Mouse (Mus musculus): Measurements from ENCODE around the gene Il17rb.

The Il17rb gene

GRCm38 (mm10) chr14:30008733-30009575 is at the start of gene Il17rb, which contains the start of gene Chdh:
Gene Il17rb, minus strand, starts transcription at chr14:30008896.
Gene Chdh, plus strand, starts transcription at chr14:30009023.
- ChIA-PET POLR2A (interaction anchor here in 3 of 4 experiments (0.9 to 2.5 kb wide), 6 partner anchors 10 to 100 kb away, joined by 3 to 7 read pairs (median 4); partner anchors contain the start of gene Actr8 (in 1 of the 3)), CTCF (interaction anchor here (0.5 to 1.2 kb wide), 6 partner anchors 28 to 197 kb away, joined by 3 to 15 read pairs (median 5); no protein-coding TSS in a partner anchor)

- ChIA-PET POLR2A (no interaction called here), CTCF (interaction anchor here in 1 of 4 experiments (0.5 kb wide), 1 partner anchor 308 kb away, joined by 9 read pairs; no protein-coding TSS in a partner anchor)
These were observed 47.5 kb upstream of the Il17rb start for GRCm38 (mm10) chr14:30056031-30056766.

GRCm38 (mm10) chr14:30054922-30055321 is 46.2 kb upstream of the Il17rb start:
- POLR2A ChIA-PET: no interaction called here
- CTCF ChIA-PET: interaction anchor here in 1 of 4 experiments (0.7 kb wide), 1 partner anchor 466 kb away, joined by 3 read pairs; no protein-coding TSS in a partner anchor

- ChIA-PET POLR2A (no interaction called here), CTCF (no interaction called here)
These were observed 41.6 kb upstream of the Il17rb start for GRCm38 (mm10) chr14:30050280-30050679.

- ChIA-PET CTCF (interaction anchor here in 2 of 4 experiments (0.6 to 1.0 kb wide), 2 partner anchors 158 to 412 kb away, joined by 3 read pairs; no protein-coding TSS in a partner anchor), POLR2A (no interaction called here)
These were observed 39.4 kb upstream of the Il17rb start for GRCm38 (mm10) chr14:30048049-30048448.

GRCm38 (mm10) chr14:30046976-30047375 is 38.3 kb upstream of the Il17rb start:
- ChIA-PET POLR2A (no interaction called here), CTCF (interaction anchor here in 1 of 4 experiments (0.7 kb wide), 1 partner anchor 17 kb away, joined by 3 read pairs; no protein-coding TSS in a partner anchor)

- CTCF ChIA-PET: no interaction called here
- POLR2A ChIA-PET: no interaction called here
These were observed 37.1 kb upstream of the Il17rb start for GRCm38 (mm10) chr14:30045704-30046220.

- ChIA-PET CTCF (no interaction called here), POLR2A (no interaction called here)
These were observed 36.5 kb upstream of the Il17rb start for GRCm38 (mm10) chr14:30045239-30045638.

- ChIA-PET POLR2A (no interaction called here), CTCF (interaction anchor here in 1 of 4 experiments (1.0 kb wide), 1 partner anchor 10 kb away, joined by 3 read pairs; no protein-coding TSS in a partner anchor)
These were observed 34.8 kb upstream of the Il17rb start for GRCm38 (mm10) chr14:30043356-30043940.

- POLR2A ChIA-PET: no interaction called here
- CTCF ChIA-PET: interaction anchor here in 1 of 4 experiments (0.5 kb wide), 2 partner anchors 11 to 581 kb away, joined by 3 to 7 read pairs; no protein-coding TSS in a partner anchor
These were observed 33.1 kb upstream of the Il17rb start for GRCm38 (mm10) chr14:30041836-30042235.

GRCm38 (mm10) chr14:30039413-30039812 is 30.7 kb upstream of the Il17rb start:
- ChIA-PET CTCF (interaction anchor here in 2 of 4 experiments (0.6 to 0.7 kb wide), 2 partner anchors 572 to 583 kb away, joined by 3 read pairs; no protein-coding TSS in a partner anchor), POLR2A (no interaction called here)

- POLR2A ChIA-PET: no interaction called here
These were observed 29.7 kb upstream of the Il17rb start for GRCm38 (mm10) chr14:30038431-30038830.

GRCm38 (mm10) chr14:30033405-30033804 is 24.7 kb upstream of the Il17rb start:
- ChIA-PET CTCF (interaction anchor here in 1 of 4 experiments (0.8 kb wide), 1 partner anchor 76 kb away, joined by 3 read pairs; no protein-coding TSS in a partner anchor), POLR2A (interaction anchor here in 1 of 4 experiments (0.7 kb wide), 1 partner anchor 20 kb away, joined by 4 read pairs; no protein-coding TSS in a partner anchor)

More at GRCm38 (mm10) chr14:30038431-30038830, 29.7 kb upstream of the Il17rb start:
- CTCF ChIA-PET: no interaction called here

GRCm38 (mm10) chr14:30027378-30027777 is 18.7 kb upstream of the Il17rb start:
- ChIA-PET POLR2A (no interaction called here), CTCF (interaction anchor here in 1 of 4 experiments (0.5 kb wide), 1 partner anchor 522 kb away, joined by 3 read pairs; no protein-coding TSS in a partner anchor)

- CTCF ChIA-PET: interaction anchor here in 2 of 4 experiments (0.6 to 0.8 kb wide), 2 partner anchors 81 to 540 kb away, joined by 3 to 6 read pairs; no protein-coding TSS in a partner anchor
- POLR2A ChIA-PET: no interaction called here
These were observed 15.7 kb upstream of the Il17rb start for GRCm38 (mm10) chr14:30024387-30024786.

- POLR2A ChIA-PET: no interaction called here
- CTCF ChIA-PET: no interaction called here
These were observed 13.8 kb upstream of the Il17rb start for GRCm38 (mm10) chr14:30022471-30022870.

GRCm38 (mm10) chr14:30019792-30020575 is 11.3 kb upstream of the Il17rb start:
- CTCF ChIA-PET: interaction anchor here in 1 of 4 experiments (0.7 kb wide), 1 partner anchor 84 kb away, joined by 3 read pairs; no protein-coding TSS in a partner anchor
- POLR2A ChIA-PET: interaction anchor here in 2 of 4 experiments (0.7 to 1.5 kb wide), 2 partner anchors 10 to 12 kb away, joined by 3 read pairs; no protein-coding TSS in a partner anchor

GRCm38 (mm10) chr14:30019375-30019774 is 10.7 kb upstream of the Il17rb start:
- ChIA-PET POLR2A (interaction anchor here in 1 of 4 experiments (0.8 kb wide), 1 partner anchor 12 kb away, joined by 3 read pairs; no protein-coding TSS in a partner anchor), CTCF (no interaction called here)
